Mouse (Mus musculus): Measurements from ENCODE around the gene Rnf8.

DNA sequence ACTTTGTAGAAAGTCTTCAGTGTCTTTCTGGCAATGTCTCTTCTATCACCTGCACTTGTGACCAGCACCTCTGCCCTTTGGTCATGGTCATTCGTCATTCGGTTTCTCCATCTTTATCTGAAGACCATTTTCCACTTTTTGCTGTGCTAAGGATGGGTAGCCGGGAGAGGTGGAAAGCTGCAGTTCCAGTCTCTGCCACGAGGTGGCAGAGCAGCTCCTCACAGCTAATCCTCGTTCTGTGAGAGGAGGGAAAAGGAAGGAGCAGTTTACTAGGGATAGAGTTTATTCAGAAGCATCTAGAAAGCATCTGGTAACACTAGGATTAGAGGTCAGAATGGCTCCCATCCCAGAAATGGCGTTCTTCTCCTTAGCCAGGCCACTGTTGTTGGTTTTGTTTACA lies 11.3 kb upstream of the Rnf8 start:
- TF ChIP-seq CTCF (IDR thresholded peaks at IDR 0.05; ENCODE audit: low read depth) (peak; percentile 95), EP300 (IDR thresholded peaks at IDR 0.05; ENCODE audit: low read depth) (no peak)
